7 mouse cellular contexts compared by ENCODE assay signal in genomic region chr16:91522479-91523309, GRCm38 (mm10). TPM values are rescaled to one million over a fixed set of nuclear protein-coding genes. Genes with fewer than 3 reads are reported as not detected.
DNase-seq lines count a peak whose midpoint lies in the region; ATAC-seq lines count a peak whose summit lies in the region.

No protein-coding gene starts in this region.

- DNase-seq in 3T3-L1 (ENCODE audit: low read depth, low spot score): peak; percentile 96
- peak; percentile 86 to 89 for DNase-seq in B cell, adult 2 months
- peak; percentile 87 for DNase-seq in lung, postnatal 36 days
- DNase-seq in cerebellum, adult 8-10 months: no peak
- DNase-seq in embryo, embryonic 10.5 days (ENCODE audit: low spot score): no peak
- DNase-seq in left cerebral cortex, adult 18-20 months (ENCODE audit: low spot score in 2 of 2): no peak

- peak; percentile 76 for ATAC-seq in common myeloid progenitor, adult 5-6 weeks (replicated peaks; ENCODE audit: low read depth, poor library complexity, severe bottlenecking)

RNA-seq across cellular contexts. Expression of gene Ifngr2, which starts 24.2 kb away (rescaled TPM):
- total RNA-seq in common myeloid progenitor, adult 5-6 weeks (2017): 6.1 and 6.7 TPM in 2 replicates
- 10 to 100 TPM; 31.3 to 41.2 TPM for total RNA-seq in left cerebral cortex, adult 18-20 months (2021)

RNA-seq across cellular contexts. Expression of gene Ifnar1, which starts 37.7 kb away (rescaled TPM):
- 34.6 and 43.3 TPM in 2 replicates for total RNA-seq in common myeloid progenitor, adult 5-6 weeks (2017)
- total RNA-seq in left cerebral cortex, adult 18-20 months (2021): 10 to 100 TPM; 41.7 to 53.2 TPM

Comparison
In these comparisons a context has a peak if more than half of its experiments do, and no peak if none do; other contexts are left out.
1. DNase-seq: peak in 3T3-L1 (single experiment), B cell, adult 2 months (2 of 2) and lung, postnatal 36 days (single experiment); none in cerebellum, adult 8-10 months (single experiment), embryo, embryonic 10.5 days (single experiment) and left cerebral cortex, adult 18-20 months (0 of 2).